Mouse (Mus musculus) CD4-positive naive resting alpha-beta T cell, adult 76 days (primary cell): ENCODE results near the gene Tab1. TPM values are rescaled to one million over a fixed set of nuclear protein-coding genes. Genes with fewer than 3 reads are reported as not detected.

Experiments
- total RNA-seq: library from RNA; stranded (reverse); gene quantifications from one replicate; pipeline ENCODE4 v1.2.4, GENCODE M21; 2023

Gene Tab1
- total RNA-seq: 21.7 TPM

DNA sequence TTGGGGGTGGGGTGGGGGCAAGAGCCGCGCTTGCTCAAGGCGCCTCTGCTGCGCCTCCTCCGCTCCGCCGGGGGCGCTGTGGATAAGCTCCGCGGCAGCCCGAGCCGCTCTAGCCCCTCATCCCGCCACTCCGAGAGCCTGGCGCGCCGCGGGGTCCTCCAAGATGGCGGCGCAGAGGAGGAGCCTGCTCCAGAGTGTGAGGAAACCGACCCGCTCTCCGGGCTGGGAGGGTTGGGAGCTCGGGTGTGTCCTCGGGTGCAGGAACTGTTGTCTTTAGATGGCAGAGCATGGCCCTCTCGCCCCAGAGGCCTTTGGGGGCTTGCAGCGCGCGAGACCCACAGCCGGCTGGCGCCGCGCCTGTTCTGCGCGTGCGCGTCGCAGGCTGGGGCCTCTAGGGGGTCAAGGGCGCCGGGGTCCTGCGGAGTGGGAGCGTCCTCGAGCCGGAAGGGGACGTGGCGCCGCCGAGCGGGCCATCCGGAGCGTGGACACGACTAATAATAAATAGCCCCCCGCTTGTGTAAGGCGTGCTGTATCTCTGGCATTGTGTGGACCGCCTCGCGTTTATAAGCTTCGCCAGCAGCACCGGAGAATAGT is at the start of gene Tab1:
Tab1 (plus strand) TSS at position 135 of the 594 bp plus-strand sequence.

DNA sequence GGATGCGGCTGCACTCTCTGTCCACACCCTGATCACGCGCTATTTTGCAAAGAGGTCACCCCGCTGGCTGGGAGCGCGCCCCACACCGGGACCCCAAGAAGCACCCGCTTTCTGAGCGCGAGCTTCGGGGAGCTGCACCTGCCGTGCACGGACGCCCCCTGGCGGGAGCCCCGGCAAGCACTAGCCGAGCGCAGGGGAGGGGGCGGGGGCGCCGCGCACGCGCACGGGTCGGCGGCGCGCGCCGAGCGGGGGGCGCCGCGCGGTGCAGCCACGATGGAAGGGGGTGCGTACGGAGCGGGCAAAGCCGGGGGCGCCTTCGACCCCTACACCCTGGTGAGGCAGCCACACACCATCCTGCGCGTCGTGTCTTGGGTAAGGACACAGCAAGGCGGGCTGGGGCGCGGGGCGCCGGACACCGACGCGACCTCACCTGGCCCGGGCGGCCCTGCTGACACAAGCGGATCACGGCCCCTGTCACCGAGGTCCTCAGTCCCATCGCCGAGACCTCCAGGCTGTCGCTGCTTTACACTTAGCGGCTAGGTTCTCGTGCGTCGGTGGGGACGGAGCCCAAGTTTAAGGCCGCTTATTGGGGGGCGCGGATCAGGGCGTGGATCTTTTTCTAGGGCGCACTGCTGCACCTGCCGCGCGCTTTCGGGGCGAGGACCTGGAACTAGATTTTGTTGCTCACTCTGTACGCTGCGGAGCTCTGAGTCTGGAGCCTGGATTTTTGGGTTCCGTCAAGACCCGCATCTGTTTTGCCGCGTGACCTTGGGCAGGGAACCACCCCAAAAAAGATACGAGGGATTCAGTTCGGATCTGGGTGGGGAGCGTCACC is 41.6 kb upstream of the Tab1 start, which contains the start of the genes Syngr1 and Rpl3:
Syngr1 (plus strand) TSS at position 214 of the 835 bp plus-strand sequence.
Rpl3 (minus strand) TSS at position 748 of the 835 bp plus-strand sequence.

DNA sequence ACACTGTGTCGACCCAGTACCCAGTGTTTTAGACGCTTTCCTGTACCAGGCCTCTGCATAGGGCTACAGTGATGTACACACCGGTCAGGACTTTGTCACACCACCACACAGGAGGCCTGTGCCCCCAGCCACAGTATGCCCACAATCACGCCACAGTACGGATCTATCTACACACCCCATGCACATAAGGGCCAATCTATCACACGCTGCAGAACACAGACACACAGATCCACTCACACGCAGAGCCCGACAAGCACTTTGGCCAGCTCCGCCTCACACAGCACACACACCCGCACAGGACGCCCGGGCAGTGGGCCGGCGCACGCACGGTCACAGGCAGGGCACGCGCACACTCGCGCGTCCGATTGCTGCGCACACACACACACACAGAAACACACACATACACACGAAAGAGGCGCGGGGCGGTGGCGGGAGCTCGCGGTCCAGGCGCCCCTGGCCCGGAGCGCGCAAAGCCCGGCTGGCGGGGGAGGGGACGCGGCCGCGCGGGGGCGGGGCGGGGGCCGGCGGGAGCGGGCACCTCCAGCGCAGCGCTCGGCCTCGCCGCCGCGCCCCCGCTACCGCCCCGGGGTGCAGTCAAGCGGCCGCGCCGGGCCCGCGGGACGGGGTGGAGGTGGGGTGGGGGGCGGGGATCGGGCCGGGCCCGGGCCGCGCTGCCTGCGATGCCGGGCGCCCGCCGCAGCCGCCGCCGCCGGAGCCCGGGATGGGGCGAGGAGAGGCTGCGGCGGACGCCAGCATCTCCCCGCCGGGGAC is 40.3 kb downstream of the Tab1 start, which contains the start of gene Mgat3:
Mgat3 (plus strand) TSS at position 721 of the 771 bp plus-strand sequence.

Other genes starting within 250 kb of the Tab1 start
- 84.9 TPM for gene Apobec3, start 241.5 kb upstream of the Tab1 start, total RNA-seq
- 136 TPM for gene Cbx7, start 162.0 kb upstream of the Tab1 start, total RNA-seq
- 1.3 TPM for gene Pdgfb, start 118.2 kb upstream of the Tab1 start, total RNA-seq
- not detected for gene Syngr1, start 41.8 kb upstream of the Tab1 start, total RNA-seq
- gene Rpl3, start 41.3 kb upstream of the Tab1 start, total RNA-seq: 1,483 TPM
- not detected for gene Mgat3, start 40.6 kb downstream of the Tab1 start, total RNA-seq
- gene Mief1, start 100.9 kb downstream of the Tab1 start, total RNA-seq: 51.9 TPM
- gene AC140267.1, start 102.7 kb downstream of the Tab1 start, total RNA-seq: 15.0 TPM
- gene Atf4, start 122.1 kb downstream of the Tab1 start, total RNA-seq: 316 TPM
- 29.9 TPM for gene Rps19bp1, start 131.2 kb downstream of the Tab1 start, total RNA-seq
- gene Cacna1i, start 154.1 kb downstream of the Tab1 start, total RNA-seq: 3.0 TPM